ENCODE assay signal across 10 mouse cellular contexts in the genomic region with DNA sequence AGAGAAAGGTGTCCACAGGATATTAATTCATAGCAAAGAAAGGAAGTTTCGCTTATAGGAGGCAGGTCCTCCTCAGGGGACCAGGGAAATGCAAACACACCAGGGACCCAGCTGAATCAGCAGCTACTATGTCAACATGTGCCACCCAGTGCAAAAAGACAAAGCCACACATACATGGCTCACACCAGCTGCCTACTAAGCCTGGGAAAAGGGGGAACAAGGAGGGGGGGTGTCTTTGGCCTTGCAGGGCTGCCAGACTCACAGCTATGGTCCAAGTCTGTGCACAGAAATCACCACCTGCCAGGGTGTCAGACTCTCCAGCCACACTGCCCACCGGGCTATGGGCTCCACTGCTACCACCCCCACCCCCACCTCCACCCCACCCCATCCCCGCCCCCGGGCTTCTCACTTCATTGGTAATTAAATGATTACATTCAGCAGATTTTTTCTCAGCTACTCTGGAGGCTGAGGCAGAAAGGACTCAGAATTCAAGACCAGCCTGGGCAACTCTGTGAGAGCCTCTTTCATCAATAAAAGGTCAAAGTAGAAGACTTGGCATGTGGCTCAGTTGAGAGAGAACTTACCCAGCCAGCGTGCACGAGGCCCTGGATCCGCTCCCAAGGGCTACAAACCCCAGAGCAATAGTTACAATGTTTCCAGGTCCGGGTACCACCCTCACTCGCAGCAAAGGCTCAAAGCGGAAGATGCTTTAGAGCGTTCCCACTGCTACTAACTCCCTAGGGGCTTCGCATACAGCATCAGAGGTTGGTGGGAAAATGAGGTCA. TPM values are rescaled to one million over a fixed set of nuclear protein-coding genes. Genes with fewer than 3 reads are reported as not detected.
DNase-seq lines count a peak whose midpoint lies in the region; ATAC-seq and TF ChIP-seq lines count a peak whose summit lies in the region.
"Had no signal": no experiment of that assay in that cellular context is flagged by ENCODE, and none has a peak within 500 bp of the region (broad histone marks: within the 10 kb centered on the region; RNA-seq: fewer than 3 reads in every experiment).

No protein-coding gene starts in this region.

- TF ChIP-seq CTCF in lung, postnatal 0 days (IDR thresholded peaks at IDR 0.05) = no peak

- H3K27me3 ChIP-seq in lung, embryonic 16.5 days (ENCODE audit: control insufficient read depth, insufficient read depth, low read depth, low read length) = no peaks in the 10 kb centered on the region
- no peaks in the 10 kb centered on the region for H3K27me3 ChIP-seq in lung, postnatal 0 days (replicated peaks; ENCODE audit: insufficient read depth, low read length)
- H3K27me3 ChIP-seq in midbrain, embryonic 10.5 days (ENCODE audit: low read depth, poor library complexity, severe bottlenecking) = no peaks in the 10 kb centered on the region
- H3K27me3 ChIP-seq: Patski had no signal

- no peak overlapping the region for H3K4me3 ChIP-seq in lung, embryonic 16.5 days (ENCODE audit: low read length)
- no peak overlapping the region for H3K4me3 ChIP-seq in lung, postnatal 0 days (ENCODE audit: low read depth, low read length)
- peak overlapping the region; percentile 20 for H3K4me3 ChIP-seq in midbrain, embryonic 10.5 days

- peaks cover 65% of the 10 kb centered on the region for H3K4me1 ChIP-seq in lung, embryonic 16.5 days (replicated peaks; ENCODE audit: control insufficient read depth, insufficient read depth, low read length)
- peaks cover 38% of the 10 kb centered on the region for H3K4me1 ChIP-seq in lung, postnatal 0 days (ENCODE audit: insufficient read depth, low read depth, low read length)
- H3K4me1 ChIP-seq in midbrain, embryonic 10.5 days = peaks cover 94% of the 10 kb centered on the region

- DNase-seq in adrenal gland, adult (ENCODE audit: inconsistent age in 2 of 2, low spot score in 1 of 2) = peak; percentile 40 to 80
- DNase-seq in adrenal gland, postnatal 25 days = no peak
- no peak for DNase-seq in lung, postnatal 0 days (ENCODE audit: low spot score)
- DNase-seq in midbrain, embryonic 10.5 days (ENCODE audit: low spot score) = no peak
- DNase-seq in testis, postnatal 14 days (ENCODE audit: low spot score) = peak; percentile 88
- no peak for DNase-seq in embryo, embryonic 10 days (ENCODE audit: low spot score)
- DNase-seq: cerebellum, adult 11-12 months had no signal

- H3K9ac ChIP-seq in lung, embryonic 16.5 days (ENCODE audit: low read length) = no peak overlapping the region
- no peak overlapping the region for H3K9ac ChIP-seq in lung, postnatal 0 days (replicated peaks; ENCODE audit: low read depth)

- WGBS in lung, embryonic 16.5 days = 55% methylated on average over 12 of the region's 12 CpGs
- 52% methylated on average over 12 of the region's 12 CpGs for WGBS in lung, postnatal 0 days
- WGBS in midbrain, embryonic 10.5 days = 61% methylated on average over 12 of the region's 12 CpGs

- no peaks in the 10 kb centered on the region for H3K9me3 ChIP-seq in lung, embryonic 16.5 days (ENCODE audit: control insufficient read depth, low read length)
- no peaks in the 10 kb centered on the region for H3K9me3 ChIP-seq in lung, postnatal 0 days (ENCODE audit: low read length)
- H3K9me3 ChIP-seq in midbrain, embryonic 10.5 days (replicated peaks) = no peaks in the 10 kb centered on the region

- peak overlapping the region; percentile 50 for H3K27ac ChIP-seq in lung, embryonic 16.5 days (ENCODE audit: low read length)
- no peak overlapping the region for H3K27ac ChIP-seq in lung, postnatal 0 days (ENCODE audit: low read length)
- H3K27ac ChIP-seq in midbrain, embryonic 10.5 days (replicated peaks) = peak overlapping the region; percentile 60

- TF ChIP-seq EP300 in lung, postnatal 0 days (IDR thresholded peaks at IDR 0.05) = no peak

- H3K4me2 ChIP-seq in lung, embryonic 16.5 days (ENCODE audit: low read depth, low read length) = peak overlapping the region; percentile 7; the same call in 1 of the 2 replicates
- H3K4me2 ChIP-seq in lung, postnatal 0 days (replicated peaks; ENCODE audit: low read depth, low read length) = no peak overlapping the region

- H3K36me3 ChIP-seq in lung, embryonic 16.5 days (ENCODE audit: control insufficient read depth, insufficient read depth, low read length) = no peaks in the 10 kb centered on the region
- H3K36me3 ChIP-seq in lung, postnatal 0 days (ENCODE audit: insufficient read depth, low read length) = no peaks in the 10 kb centered on the region
- 0 out of 2 replicates have a peak, but pooled peaks cover under 1% of the 10 kb centered on the region for H3K36me3 ChIP-seq in midbrain, embryonic 10.5 days

- peak; percentile 18; the same call in 1 of the 2 replicates for ATAC-seq in lung, embryonic 16.5 days (ENCODE audit: low read depth)
- ATAC-seq in lung, postnatal 0 days = no peak
- ATAC-seq in CD4-positive, CD25-positive, alpha-beta regulatory T cell, adult 4 months = no peak
- ATAC-seq: Patski had no signal

RNA-seq across cellular contexts. Expression of a gene that starts 6.0 kb away (rescaled TPM):
- 316 and 358 TPM in 2 replicates for total RNA-seq in adrenal gland, postnatal 25 days (2021)
- 20.3 and 27.3 TPM in 2 replicates for polyA plus RNA-seq in lung, embryonic 16.5 days (2015; fragmentation: Nextera tagmentation; extraction: Ambion mirVana)
- 20.2 and 23.9 TPM in 2 replicates for polyA plus RNA-seq in lung, postnatal 0 days (2015; fragmentation: Nextera tagmentation; extraction: Ambion mirVana)
- polyA plus RNA-seq in midbrain, embryonic 10.5 days (2016; fragmentation: Nextera tagmentation; extraction: Ambion mirVana) = 16.2 and 19.1 TPM in 2 replicates
- 1 to 10 TPM; 4.0 to 6.1 TPM for polyA plus RNA-seq in CD4-positive, CD25-positive, alpha-beta regulatory T cell, adult 4 months (2017; shearing (Covaris generic))

Comparison
In these comparisons a context has a peak if more than half of its experiments do, and no peak if none do; other contexts are left out.
1. DNase-seq: peak in adrenal gland, adult (2 of 2) and testis, postnatal 14 days (single experiment); none in adrenal gland, postnatal 25 days (single experiment), lung, postnatal 0 days (single experiment), midbrain, embryonic 10.5 days (single experiment) and embryo, embryonic 10 days (single experiment).